Mouse (Mus musculus) stomach, embryonic 14.5 days (tissue): ENCODE measurements around the gene Xrcc6. TPM values are rescaled to one million over a fixed set of nuclear protein-coding genes. Genes with fewer than 3 reads are reported as not detected.

ENCODE experiments used
- ATAC-seq: fragments of 200-750 bp; cut with Nextera tagmentation; 2 replicates; pipeline ENCODE4 v1.8.0; 2017; ENCODE audit warnings: low read depth, moderate TSS enrichment; ENCODE audit not compliant: insufficient number of reproducible peaks, insufficient read depth, low FRiP score
- H3K27ac ChIP-seq: fragments of 300-500 bp; sonication (generic); 2 replicates; pipeline ENCODE4 v1.5.1; 2014; ENCODE audit warnings: mild to moderate bottlenecking, low read length, moderate library complexity, mixed read lengths
- H3K27me3 ChIP-seq: fragments of 300-500 bp; sonication (generic); 2 replicates; pipeline ENCODE4 v1.6.1; 2014; ENCODE audit warnings: low read length, control low read depth, mixed read lengths; ENCODE audit not compliant: control insufficient read depth, insufficient read depth
- H3K36me3 ChIP-seq: fragments of 300-500 bp; sonication (generic); 2 replicates; pipeline ENCODE4 v1.6.1; 2014; ENCODE audit warnings: mild to moderate bottlenecking, control low read depth, low read length, moderate library complexity, mixed read lengths; ENCODE audit not compliant: control insufficient read depth, insufficient read depth
- H3K4me1 ChIP-seq: fragments of 300-500 bp; sonication (generic); 2 replicates; pipeline ENCODE4 v1.6.1; 2014; ENCODE audit warnings: low read length, control low read depth, mixed read lengths; ENCODE audit not compliant: control insufficient read depth, insufficient read depth
- H3K4me2 ChIP-seq: fragments of 300-500 bp; sonication (generic); replicated peaks from 2 replicates; pipeline ENCODE4 v1.6.1; 2014; ENCODE audit warnings: low read depth, low read length, control low read depth
- H3K4me3 ChIP-seq: fragments of 300-500 bp; sonication (generic); 2 replicates; pipeline ENCODE4 v1.5.1; 2014; ENCODE audit warnings: low read depth, low read length, control low read depth
- H3K9ac ChIP-seq: fragments of 300-500 bp; sonication (generic); replicated peaks from 2 replicates; pipeline ENCODE4 v1.6.1; 2014; ENCODE audit warnings: low read depth, mild to moderate bottlenecking, control low read depth, low read length, moderate library complexity, mixed read lengths
- H3K9me3 ChIP-seq: fragments of 300-500 bp; sonication (generic); 2 replicates; pipeline ENCODE4 v1.6.1; 2016; ENCODE audit warnings: low read depth, low read length, control low read depth; ENCODE audit not compliant: control insufficient read depth
- WGBS: fragments of 180-500 bp; shearing (Covaris S2); extraction: QIAGEN DNeasy Blood & Tissue Kit; methylation state at CpG from one replicate; pipeline ENCODE4 v1.1.7; 2014; 5-methylcytosine and 5-hydroxymethylcytosine counted together
- polyA plus RNA-seq: library from polyadenylated mRNA; unstranded; fragments of >200 nt; fragmentation: Nextera tagmentation; extraction: Ambion mirVana; gene quantifications from 2 replicates; pipeline ENCODE4 v1.2.1, GENCODE M21; 2014

The Xrcc6 gene
- polyA plus RNA-seq, 1 experiment from 2014 or later, result 90.0 TPM

GRCm38 (mm10) chr15:82017461-82017860 lies 29.8 kb downstream of the Xrcc6 start:
- Histone ChIP-seq H3K4me2 (no peak overlapping the region), H3K27me3 (no peaks in the 10 kb centered on the region), H3K4me1 (peaks cover 13% of the 10 kb centered on the region), H3K4me3 (no peak overlapping the region), H3K9me3 (no peaks in the 10 kb centered on the region), H3K36me3 (peaks cover 20% of the 10 kb centered on the region), H3K9ac (no peak overlapping the region), H3K27ac (no peak overlapping the region)
- no peak for ATAC-seq
- WGBS, result 75% methylated on average over 4 of the region's 4 CpGs

GRCm38 (mm10) chr15:82019288-82019687 lies 31.7 kb downstream of the Xrcc6 start:
- H3K9ac ChIP-seq, result no peak overlapping the region
- peaks cover 27% of the 10 kb centered on the region for H3K36me3 ChIP-seq
- H3K4me2 ChIP-seq, result no peak overlapping the region
- no peak for ATAC-seq
- H3K4me1 ChIP-seq, result peaks cover 8% of the 10 kb centered on the region
- WGBS, result 89% methylated on average over 3 of the region's 3 CpGs
- H3K4me3 ChIP-seq, result no peak overlapping the region
- H3K9me3 ChIP-seq, result no peaks in the 10 kb centered on the region
- H3K27me3 ChIP-seq, result no peaks in the 10 kb centered on the region
- no peak overlapping the region for H3K27ac ChIP-seq

DNA sequence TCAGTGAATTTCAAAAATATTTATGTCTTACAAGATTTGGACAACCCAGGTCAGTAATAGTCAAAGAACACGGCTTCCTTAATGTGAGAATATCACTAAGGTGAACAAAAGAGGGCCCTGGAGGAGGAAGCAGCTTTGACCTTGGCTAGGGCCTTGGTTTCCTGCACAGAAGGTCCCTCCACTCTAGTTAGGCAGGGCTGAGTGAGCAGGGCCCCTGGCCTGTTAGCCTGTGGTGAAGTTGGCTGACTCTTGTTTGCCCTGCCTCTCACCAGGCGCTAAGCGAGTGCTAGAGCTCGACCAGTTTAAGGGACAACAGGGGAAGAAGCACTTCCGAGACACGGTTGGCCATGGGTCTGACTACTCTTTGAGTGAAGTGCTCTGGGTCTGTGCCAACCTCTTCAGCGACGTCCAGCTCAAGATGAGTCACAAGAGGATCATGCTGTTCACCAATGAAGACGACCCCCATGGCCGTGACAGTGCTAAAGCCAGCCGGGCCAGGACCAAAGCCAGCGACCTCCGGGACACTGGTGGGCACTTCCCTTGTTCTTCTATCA lies 35.0 kb downstream of the Xrcc6 start:
- no peak for ATAC-seq
- H3K36me3 ChIP-seq, result peaks cover 57% of the 10 kb centered on the region

DNA sequence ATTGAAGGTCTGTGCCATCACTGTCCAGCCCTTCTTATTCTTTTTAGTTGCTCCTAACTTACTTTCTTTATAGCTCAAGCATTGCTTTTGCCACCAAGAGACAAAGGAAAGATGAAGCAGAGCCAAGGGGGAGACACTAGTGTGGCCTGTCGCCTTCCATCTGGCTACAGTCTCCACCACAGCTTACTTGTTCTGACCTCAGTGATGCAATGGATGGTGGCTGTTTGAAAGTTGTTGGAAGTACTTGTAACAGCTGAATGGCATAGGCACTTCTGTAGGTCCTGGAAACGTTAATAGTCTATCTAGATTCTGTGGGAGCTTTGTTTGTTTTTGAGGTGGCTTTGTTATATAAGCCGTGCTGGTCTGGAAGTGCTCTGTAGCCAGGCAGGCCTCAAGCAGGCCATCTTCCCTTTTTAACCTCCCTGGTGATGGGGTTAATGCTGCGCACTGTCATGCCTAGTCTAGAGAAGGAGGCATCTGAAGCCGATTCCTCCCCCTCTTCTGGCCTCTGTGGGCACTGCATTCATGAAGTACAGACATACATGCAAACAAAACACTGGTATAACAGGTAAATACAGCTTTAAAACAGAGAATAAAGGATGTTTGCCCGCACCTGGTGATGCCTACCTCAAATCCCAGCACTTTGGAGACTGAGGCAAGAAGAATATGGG lies 36.5 kb downstream of the Xrcc6 start:
- Histone ChIP-seq H3K9ac (no peak overlapping the region), H3K27me3 (no peaks in the 10 kb centered on the region), H3K4me2 (no peak overlapping the region), H3K36me3 (peaks cover 61% of the 10 kb centered on the region), H3K27ac (no peak overlapping the region), H3K4me3 (no peak overlapping the region), H3K9me3 (no peaks in the 10 kb centered on the region), H3K4me1 (no peaks in the 10 kb centered on the region)
- no peak for ATAC-seq
- 85% methylated on average over 6 of the region's 6 CpGs for WGBS

More for the DNA sequence above, 35.0 kb downstream of the Xrcc6 start:
- no peak overlapping the region for H3K4me2 ChIP-seq
- 89% methylated on average over 13 of the region's 13 CpGs for WGBS
- no peaks in the 10 kb centered on the region for H3K4me1 ChIP-seq
- no peak overlapping the region for H3K9ac ChIP-seq
- no peak overlapping the region for H3K27ac ChIP-seq
- H3K27me3 ChIP-seq, result no peaks in the 10 kb centered on the region
- H3K9me3 ChIP-seq, result no peaks in the 10 kb centered on the region
- H3K4me3 ChIP-seq, result no peak overlapping the region

GRCm38 (mm10) chr15:82027276-82027675 lies 39.6 kb downstream of the Xrcc6 start:
- H3K36me3 ChIP-seq, result peaks cover 72% of the 10 kb centered on the region
- no peaks in the 10 kb centered on the region for H3K27me3 ChIP-seq
- no peak overlapping the region for H3K9ac ChIP-seq
- no peak overlapping the region for H3K4me3 ChIP-seq
- H3K4me1 ChIP-seq, result no peaks in the 10 kb centered on the region
- no peak overlapping the region for H3K27ac ChIP-seq
- H3K9me3 ChIP-seq, result no peaks in the 10 kb centered on the region
- H3K4me2 ChIP-seq, result no peak overlapping the region
- WGBS, result 87% methylated on average over 7 of the region's 7 CpGs
- no peak for ATAC-seq

GRCm38 (mm10) chr15:82027726-82028125 lies 40.1 kb downstream of the Xrcc6 start:
- Histone ChIP-seq H3K27ac (no peak overlapping the region), H3K27me3 (no peaks in the 10 kb centered on the region), H3K4me3 (no peak overlapping the region), H3K4me2 (no peak overlapping the region), H3K36me3 (peaks cover 72% of the 10 kb centered on the region), H3K9me3 (no peaks in the 10 kb centered on the region), H3K4me1 (no peaks in the 10 kb centered on the region), H3K9ac (no peak overlapping the region)
- WGBS, result 81% methylated on average over 7 of the region's 7 CpGs
- ATAC-seq, result no peak

DNA sequence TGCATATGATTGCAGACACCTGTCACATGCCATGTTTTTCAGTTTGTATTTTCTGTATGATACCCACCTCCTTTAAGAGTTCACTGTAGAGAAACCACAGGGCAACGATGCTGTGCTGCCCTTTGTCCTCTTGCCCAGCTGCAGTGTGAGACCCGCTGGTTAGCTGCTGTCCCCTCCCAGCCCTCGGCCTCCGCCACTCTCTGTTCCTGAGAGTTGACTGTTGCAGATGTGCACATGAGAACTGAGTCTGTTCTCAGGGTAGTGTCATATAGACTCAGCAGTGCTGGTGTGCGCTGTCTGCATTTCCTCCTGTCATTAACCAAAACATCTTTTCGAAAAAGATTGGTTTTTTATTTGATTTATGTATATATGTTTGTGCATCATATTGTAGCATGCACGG lies 44.8 kb downstream of the Xrcc6 start:
- Histone ChIP-seq H3K4me2 (no peak overlapping the region), H3K27ac (no peak overlapping the region), H3K36me3 (peaks cover 52% of the 10 kb centered on the region), H3K9ac (no peak overlapping the region), H3K4me1 (no peaks in the 10 kb centered on the region), H3K4me3 (no peak overlapping the region), H3K9me3 (no peaks in the 10 kb centered on the region), H3K27me3 (no peaks in the 10 kb centered on the region)
- 92% methylated on average over 7 of the region's 7 CpGs for WGBS
- no peak for ATAC-seq

- ATAC-seq, result no peak
- Histone ChIP-seq H3K4me3 (no peak within 1 kb of the TSS), H3K36me3 (peaks cover 48% of the 10 kb centered on the region), H3K9ac (no peak within 1 kb of the TSS), H3K4me2 (no peak within 1 kb of the TSS), H3K4me1 (no peaks in the 10 kb centered on the region), H3K27ac (no peak within 1 kb of the TSS), H3K27me3 (no peaks in the 10 kb centered on the region), H3K9me3 (no peaks in the 10 kb centered on the region)
- 85% methylated on average over 4 of the region's 4 CpGs for WGBS
These were observed 46.1 kb downstream of the Xrcc6 start, which contains the start of gene Desi1 for GRCm38 (mm10) chr15:82033762-82034161. Gene Desi1 (minus strand): TSS chr15:82033862.
